Mouse (Mus musculus): ENCODE measurements around the gene Hist1h2af. TPM values are rescaled to one million over a fixed set of nuclear protein-coding genes. Genes with fewer than 3 reads are reported as not detected.
"Not testable (repeated sequence)": the region's sequence is repeated elsewhere in the genome, so short reads cannot be mapped to it uniquely, and the experiment has no call there.

The Hist1h2af gene
- polyA plus RNA-seq, 1 experiment from 2014 or later = 5.1 TPM

GRCm38 (mm10) chr13:23534368-23535131, 844 bp downstream of the Hist1h2af start:
- DNase-seq (ENCODE audit: low spot score) (peak; percentile 70), ATAC-seq (ENCODE audit: insufficient number of reproducible peaks, low FRiP score, low TSS enrichment, low read depth) (peak; percentile 8)
- H3K4me3 ChIP-seq (ENCODE audit: low read depth, low read length) = peak overlapping the region; percentile 47
- peak overlapping the region; percentile 75 for H3K4me2 ChIP-seq (ENCODE audit: low read depth, severe bottlenecking)
- H3K27me3 ChIP-seq (ENCODE audit: control insufficient read depth, insufficient read depth, low read length) = no peaks in the 10 kb centered on the region
- WGBS = 1% methylated on average over 15 of the region's 15 CpGs
- peak overlapping the region; percentile 84 for H3K9ac ChIP-seq (ENCODE audit: low read length)
- H3K27ac ChIP-seq (replicated peaks; ENCODE audit: low read depth, low read length) = peak overlapping the region; percentile 94
- peaks cover 11% of the 10 kb centered on the region for H3K4me1 ChIP-seq (ENCODE audit: control insufficient read depth, insufficient read depth, low read length)
- H3K9me3 ChIP-seq (ENCODE audit: control insufficient read depth, low read length) = no peaks in the 10 kb centered on the region
- no peaks in the 10 kb centered on the region for H3K36me3 ChIP-seq (ENCODE audit: control insufficient read depth, insufficient read depth, low read length)

GRCm38 (mm10) chr13:23535137-23536075, 1.7 kb downstream of the Hist1h2af start, which contains the start of gene Hist1h3g:
TSS of gene Hist1h3g (plus strand) at chr13:23535422.
- not testable (repeated sequence) for H3K9me3 ChIP-seq (ENCODE audit: control insufficient read depth, low read length); H3K36me3 ChIP-seq (ENCODE audit: control insufficient read depth, insufficient read depth, low read length); H3K27me3 ChIP-seq (ENCODE audit: control insufficient read depth, insufficient read depth, low read length)
- Histone ChIP-seq H3K4me3 (ENCODE audit: low read depth, low read length) (peak within 1 kb of the TSS; percentile 47), H3K27ac (replicated peaks; ENCODE audit: low read depth, low read length) (peak within 1 kb of the TSS; percentile 94), H3K4me1 (ENCODE audit: control insufficient read depth, insufficient read depth, low read length) (peaks cover 11% of the 10 kb centered on the region), H3K9ac (ENCODE audit: low read length) (peak within 1 kb of the TSS; percentile 84), H3K4me2 (ENCODE audit: low read depth, severe bottlenecking) (peak within 1 kb of the TSS; percentile 75)
- DNase-seq (ENCODE audit: low spot score) (peak; percentile 90), ATAC-seq (ENCODE audit: insufficient number of reproducible peaks, low FRiP score, low TSS enrichment, low read depth) (peak; percentile 92)
- WGBS = under 1% methylated on average over 43 of the region's 62 CpGs

DNA sequence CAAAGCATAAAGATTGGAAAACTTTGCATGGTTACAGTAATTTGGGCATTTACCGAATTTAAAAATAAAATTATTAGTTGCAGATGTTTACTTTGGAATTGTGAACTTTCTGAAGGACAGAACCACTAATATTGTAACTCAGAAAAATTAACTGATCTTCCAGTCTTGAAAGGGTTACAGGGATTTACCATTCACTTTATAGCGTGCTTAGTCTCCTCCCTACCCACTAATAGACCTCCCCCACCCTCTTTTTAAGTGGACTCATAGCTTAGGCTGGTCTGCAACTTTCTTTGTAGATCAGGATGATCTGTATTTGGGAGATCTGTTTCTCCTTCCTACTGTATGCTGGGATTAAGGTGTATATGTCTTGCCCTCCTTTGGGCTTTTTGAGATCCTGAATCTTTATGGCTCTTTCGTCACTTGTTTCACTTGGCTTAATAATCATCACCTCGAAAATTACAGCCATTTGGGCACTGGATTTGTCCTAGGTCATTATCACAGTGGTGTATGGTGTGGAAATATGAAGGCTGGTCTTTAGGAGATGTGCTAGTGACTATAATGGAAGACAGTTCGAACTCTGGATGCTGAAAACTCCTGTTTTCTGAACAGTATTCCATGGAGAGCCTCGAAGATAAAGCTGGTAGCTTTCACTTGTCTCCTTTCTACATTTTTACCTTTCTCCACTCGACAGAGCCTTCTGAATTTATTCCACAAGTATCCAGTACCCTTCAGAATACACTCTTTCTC, 2.5 kb downstream of the Hist1h2af start:
- H3K4me1 ChIP-seq (ENCODE audit: control insufficient read depth, insufficient read depth, low read length) = peaks cover 11% of the 10 kb centered on the region
- peak overlapping the region; percentile 75 for H3K4me2 ChIP-seq (ENCODE audit: low read depth, severe bottlenecking)
- DNase-seq (ENCODE audit: low spot score) (no peak), ATAC-seq (ENCODE audit: insufficient number of reproducible peaks, low FRiP score, low TSS enrichment, low read depth) (no peak)
- no peaks in the 10 kb centered on the region for H3K27me3 ChIP-seq (ENCODE audit: control insufficient read depth, insufficient read depth, low read length)
- H3K9me3 ChIP-seq (ENCODE audit: control insufficient read depth, low read length) = no peaks in the 10 kb centered on the region
- 23% methylated on average over 7 of the region's 7 CpGs for WGBS
- H3K36me3 ChIP-seq (ENCODE audit: control insufficient read depth, insufficient read depth, low read length) = no peaks in the 10 kb centered on the region
- peak overlapping the region; percentile 94 for H3K27ac ChIP-seq (replicated peaks; ENCODE audit: low read depth, low read length)
- H3K4me3 ChIP-seq (ENCODE audit: low read depth, low read length) = peak overlapping the region; percentile 47
- peak overlapping the region; percentile 70 for H3K9ac ChIP-seq (ENCODE audit: low read length)

DNA sequence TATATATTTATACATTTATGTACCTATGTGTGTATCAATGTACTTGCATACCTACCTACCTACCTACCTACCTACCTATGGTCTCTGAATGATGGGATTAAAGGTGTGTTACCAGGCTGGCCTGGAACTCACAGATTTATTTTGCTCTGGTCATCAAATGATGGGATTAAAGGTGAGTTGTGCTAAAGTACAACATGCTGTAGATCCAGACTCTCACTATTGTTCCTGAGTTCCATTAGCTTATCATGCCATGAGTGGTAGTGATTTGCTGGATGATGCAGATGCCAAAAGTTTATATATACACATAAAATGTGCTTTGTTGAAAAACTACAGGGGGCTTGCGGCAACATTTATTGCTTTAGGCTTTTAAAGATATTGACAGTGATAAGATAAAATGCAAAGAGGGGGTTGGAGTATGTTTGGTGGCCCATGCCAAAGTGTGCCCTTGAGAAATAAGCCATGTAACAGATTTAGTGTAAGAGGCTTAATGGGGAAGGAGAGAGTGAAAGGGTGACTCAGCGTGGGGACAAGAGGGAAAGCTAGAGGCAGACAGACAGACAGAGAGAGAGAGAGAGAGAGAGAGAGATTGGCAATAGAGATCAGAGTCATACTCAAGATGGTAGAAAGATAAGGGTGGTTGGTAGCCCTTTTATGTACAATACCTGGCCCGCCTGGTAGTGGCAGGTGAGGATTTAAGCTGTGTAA, 3.5 kb downstream of the Hist1h2af start:
- Histone ChIP-seq H3K4me3 (ENCODE audit: low read depth, low read length) (no peak overlapping the region; the same call in 1 of the 2 replicates), H3K27me3 (ENCODE audit: control insufficient read depth, insufficient read depth, low read length) (no peaks in the 10 kb centered on the region), H3K9ac (ENCODE audit: low read length) (no peak overlapping the region), H3K4me1 (ENCODE audit: control insufficient read depth, insufficient read depth, low read length) (peaks cover 11% of the 10 kb centered on the region), H3K9me3 (ENCODE audit: control insufficient read depth, low read length) (no peaks in the 10 kb centered on the region), H3K4me2 (ENCODE audit: low read depth, severe bottlenecking) (peak overlapping the region; percentile 75; the same call in 1 of the 2 replicates), H3K36me3 (ENCODE audit: control insufficient read depth, insufficient read depth, low read length) (no peaks in the 10 kb centered on the region), H3K27ac (replicated peaks; ENCODE audit: low read depth, low read length) (no peak overlapping the region)
- DNase-seq (ENCODE audit: low spot score) (no peak), ATAC-seq (ENCODE audit: insufficient number of reproducible peaks, low FRiP score, low TSS enrichment, low read depth) (no peak)
- 81% methylated on average over 3 of the region's 3 CpGs for WGBS

- whole genome bisulfite sequencing = 55% methylated on average over 5 of the region's 5 CpGs
- Histone ChIP-seq H3K4me3 (ENCODE audit: low read depth, low read length) (no peak overlapping the region), H3K4me2 (ENCODE audit: low read depth, severe bottlenecking) (no peak overlapping the region), H3K27me3 (ENCODE audit: control insufficient read depth, insufficient read depth, low read length) (no peaks in the 10 kb centered on the region), H3K9me3 (ENCODE audit: control insufficient read depth, low read length) (no peaks in the 10 kb centered on the region), H3K27ac (replicated peaks; ENCODE audit: low read depth, low read length) (0 out of 2 replicates have a peak overlapping the region, but pooled peaks have one; percentile 16), H3K9ac (ENCODE audit: low read length) (no peak overlapping the region), H3K36me3 (ENCODE audit: control insufficient read depth, insufficient read depth, low read length) (no peaks in the 10 kb centered on the region), H3K4me1 (ENCODE audit: control insufficient read depth, insufficient read depth, low read length) (peaks cover 8% of the 10 kb centered on the region)
- ATAC-seq (ENCODE audit: insufficient number of reproducible peaks, low FRiP score, low TSS enrichment, low read depth) (no peak), DNase-seq (ENCODE audit: low spot score) (no peak)
Measured at GRCm38 (mm10) chr13:23538249-23538648, 4.5 kb downstream of the Hist1h2af start.

DNA sequence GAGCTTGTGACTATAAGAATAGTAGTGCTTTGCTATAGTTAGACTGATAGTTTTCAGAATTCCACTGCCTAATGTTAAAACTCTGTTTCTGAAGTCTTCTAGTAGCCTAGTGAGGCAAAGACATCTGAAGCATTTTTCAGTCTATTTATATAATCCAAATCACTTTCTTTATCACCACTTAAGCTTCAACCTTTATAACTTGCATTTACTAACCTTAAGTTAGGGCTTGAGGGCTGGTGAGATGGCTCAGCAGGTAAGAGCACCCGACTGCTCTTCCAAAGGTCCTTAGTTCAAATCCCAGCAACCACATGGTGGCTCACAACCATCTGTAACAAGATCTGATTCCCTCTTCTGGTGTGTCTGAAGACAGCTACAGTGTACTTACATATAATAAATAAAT, 6.1 kb downstream of the Hist1h2af start:
- not testable (repeated sequence) for DNase-seq (ENCODE audit: low spot score); H3K27ac ChIP-seq (replicated peaks; ENCODE audit: low read depth, low read length); H3K9ac ChIP-seq (ENCODE audit: low read length); H3K36me3 ChIP-seq (ENCODE audit: control insufficient read depth, insufficient read depth, low read length); ATAC-seq (ENCODE audit: insufficient number of reproducible peaks, low FRiP score, low TSS enrichment, low read depth); H3K4me3 ChIP-seq (ENCODE audit: low read depth, low read length); H3K9me3 ChIP-seq (ENCODE audit: control insufficient read depth, low read length); H3K4me2 ChIP-seq (ENCODE audit: low read depth, severe bottlenecking); H3K27me3 ChIP-seq (ENCODE audit: control insufficient read depth, insufficient read depth, low read length); H3K4me1 ChIP-seq (ENCODE audit: control insufficient read depth, insufficient read depth, low read length)
- 70% methylated on average over 1 of the region's 1 CpGs for WGBS

- H3K4me1 ChIP-seq (ENCODE audit: control insufficient read depth, insufficient read depth, low read length) = peaks cover 5% of the 10 kb centered on the region
- H3K4me2 ChIP-seq (ENCODE audit: low read depth, severe bottlenecking) = no peak overlapping the region
- no peak overlapping the region for H3K4me3 ChIP-seq (ENCODE audit: low read depth, low read length)
- H3K27me3 ChIP-seq (ENCODE audit: control insufficient read depth, insufficient read depth, low read length) = no peaks in the 10 kb centered on the region
- H3K9me3 ChIP-seq (ENCODE audit: control insufficient read depth, low read length) = no peaks in the 10 kb centered on the region
- WGBS = 90% methylated on average over 3 of the region's 3 CpGs
- DNase-seq (ENCODE audit: low spot score) (no peak), ATAC-seq (ENCODE audit: insufficient number of reproducible peaks, low FRiP score, low TSS enrichment, low read depth) (no peak)
- H3K36me3 ChIP-seq (ENCODE audit: control insufficient read depth, insufficient read depth, low read length) = no peaks in the 10 kb centered on the region
- H3K27ac ChIP-seq (replicated peaks; ENCODE audit: low read depth, low read length) = no peak overlapping the region
- H3K9ac ChIP-seq (ENCODE audit: low read length) = no peak overlapping the region
Measured at GRCm38 (mm10) chr13:23541497-23541896, 7.8 kb downstream of the Hist1h2af start.
